Mouse (Mus musculus) liver, embryonic 14.5 days (tissue): ENCODE measurements at regions not wholly inside any gene's neighbourhood (a gene's known extent, or its start where the extent isn't known, plus 50 kb on each side); places are given as distances from the start of the nearest gene placed in this dataset.

Experiments
- CTCF ChIP-seq: IDR thresholded peaks from 2 replicates; pipeline ENCODE4 v1.5.1; 2016; ENCODE audit warnings: antibody characterized with exemption, low read depth, control low read depth
- EP300 ChIP-seq: IDR thresholded peaks from 2 replicates; pipeline ENCODE4 v1.6.1; 2016; ENCODE audit warnings: antibody characterized with exemption, low read depth

DNA sequence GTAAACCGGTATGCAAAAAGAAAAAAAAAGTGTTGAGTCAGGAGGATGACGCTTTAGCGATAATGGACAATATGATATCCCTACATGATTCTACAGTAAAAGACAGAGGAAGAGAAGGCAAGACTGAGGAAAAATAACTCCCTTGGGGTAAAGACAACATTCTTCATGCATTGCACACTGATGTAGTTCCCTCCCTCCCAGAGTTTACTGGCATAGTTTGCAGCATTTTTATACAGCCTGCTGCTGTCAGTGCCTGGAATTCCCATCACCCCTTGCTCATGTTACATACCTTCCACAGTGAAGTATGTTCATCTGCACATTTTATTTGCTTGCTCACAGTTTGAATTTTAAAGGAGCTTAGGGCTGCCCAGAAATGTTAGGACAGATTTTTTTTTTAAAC, 174.2 kb downstream of the Dcdc2c start:
- no peak for TF ChIP-seq CTCF
- no peak for TF ChIP-seq EP300
